Mouse (Mus musculus): ENCODE measurements around the gene Grb10.

DNA sequence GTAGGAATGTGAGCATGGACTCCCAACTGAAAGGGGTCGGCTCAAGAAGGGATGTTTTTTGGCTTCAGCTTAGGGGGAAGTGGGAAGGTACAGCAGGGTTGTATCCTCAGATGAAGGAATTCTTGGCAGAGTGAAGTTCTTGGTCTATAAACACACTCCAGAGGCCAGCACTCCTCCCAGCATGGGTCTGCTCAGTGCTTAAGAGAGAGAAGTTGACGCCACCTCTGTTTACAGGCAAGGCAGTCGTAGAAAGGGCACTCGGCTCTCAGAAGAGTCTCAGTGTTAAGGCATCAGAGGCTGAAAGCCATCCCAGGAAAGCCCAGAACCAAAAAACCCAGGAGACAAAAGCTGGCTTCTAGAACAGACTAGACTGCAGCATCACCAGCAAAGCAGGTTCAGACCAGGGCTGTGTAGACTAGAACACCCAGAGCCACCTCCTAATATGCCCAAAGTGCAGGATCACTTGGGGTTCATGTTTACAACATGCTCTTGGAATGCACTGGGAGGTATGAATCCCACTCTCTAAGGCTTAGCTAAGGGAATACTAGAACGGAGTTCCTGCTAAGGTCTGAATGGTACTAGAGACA, 59.8 kb downstream of the Grb10 start:
- TF ChIP-seq POLR2A (IDR thresholded peaks at IDR 0.05; ENCODE audit: control insufficient read depth, low read depth, low read length) (no peak), CTCF (IDR thresholded peaks at IDR 0.05; ENCODE audit: control insufficient read depth, insufficient read depth, insufficient replicate concordance, low read depth, low read length) (no peak)

Measured in testis, adult 2 months (tissue).